Mouse (Mus musculus): ENCODE data around the gene Dpf2. TPM values are rescaled to one million over a fixed set of nuclear protein-coding genes. Genes with fewer than 3 reads are reported as not detected.

The Dpf2 gene
- polyA plus RNA-seq (2015; fragmentation: Nextera tagmentation; extraction: Ambion mirVana) = 164 and 179 TPM in 2 replicates

GRCm38 (mm10) chr19:5913007-5913719 lies at the start of gene Dpf2:
Gene Dpf2, minus strand, starts transcription at chr19:5913010.
- Histone ChIP-seq H3K27ac (peak within 1 kb of the TSS; percentile 91), H3K9ac (peak within 1 kb of the TSS; percentile 97), H3K4me3 (peak within 1 kb of the TSS; percentile 85), H3K9me3 (no peaks in the 10 kb centered on the region), H3K4me1 (peaks cover 34% of the 10 kb centered on the region), H3K36me3 (peaks cover 23% of the 10 kb centered on the region), H3K4me2 (peak within 1 kb of the TSS; percentile 74), H3K27me3 (no peaks in the 10 kb centered on the region)
- 0 out of 2 replicates have a peak, but pooled peaks have one; percentile 10 for ATAC-seq (ENCODE audit: insufficient number of reproducible peaks, insufficient read depth, low FRiP score, low TSS enrichment, low read depth)
- 21% methylated on average over 13 of the region's 13 CpGs for WGBS

- 91% methylated on average over 5 of the region's 5 CpGs for WGBS
- Histone ChIP-seq H3K4me1 (peaks cover 35% of the 10 kb centered on the region), H3K27ac (no peak overlapping the region), H3K9ac (no peak overlapping the region), H3K4me3 (no peak overlapping the region), H3K36me3 (peaks cover 69% of the 10 kb centered on the region), H3K9me3 (no peaks in the 10 kb centered on the region), H3K4me2 (no peak overlapping the region), H3K27me3 (no peaks in the 10 kb centered on the region)
- ATAC-seq (ENCODE audit: insufficient number of reproducible peaks, insufficient read depth, low FRiP score, low TSS enrichment, low read depth) = no peak
These were observed 44.6 kb upstream of the Dpf2 start for GRCm38 (mm10) chr19:5957371-5957770.

GRCm38 (mm10) chr19:5956685-5957084 lies 43.9 kb upstream of the Dpf2 start:
- no peaks in the 10 kb centered on the region for H3K9me3 ChIP-seq
- 21% methylated on average over 3 of the region's 3 CpGs for WGBS

GRCm38 (mm10) chr19:5955704-5956670 lies 43.2 kb upstream of the Dpf2 start:
- H3K9me3 ChIP-seq = no peaks in the 10 kb centered on the region
- peak overlapping the region; percentile 32 for H3K4me2 ChIP-seq
- peak overlapping the region; percentile 21; the same call in 1 of the 2 replicates for H3K9ac ChIP-seq
- peaks cover 31% of the 10 kb centered on the region for H3K4me1 ChIP-seq
- H3K4me3 ChIP-seq = no peak overlapping the region
- WGBS = 63% methylated on average over 28 of the region's 28 CpGs
- no peak for ATAC-seq (ENCODE audit: insufficient number of reproducible peaks, insufficient read depth, low FRiP score, low TSS enrichment, low read depth)
- peaks cover 76% of the 10 kb centered on the region for H3K36me3 ChIP-seq
- no peaks in the 10 kb centered on the region for H3K27me3 ChIP-seq
- H3K27ac ChIP-seq = peak overlapping the region; percentile 74

More at GRCm38 (mm10) chr19:5956685-5957084, 43.9 kb upstream of the Dpf2 start:
- Histone ChIP-seq H3K4me3 (no peak overlapping the region), H3K36me3 (peaks cover 76% of the 10 kb centered on the region), H3K4me2 (no peak overlapping the region), H3K27me3 (no peaks in the 10 kb centered on the region), H3K9ac (no peak overlapping the region), H3K27ac (peak overlapping the region; percentile 74; the same call in 1 of the 2 replicates), H3K4me1 (peaks cover 36% of the 10 kb centered on the region)
- no peak for ATAC-seq (ENCODE audit: insufficient number of reproducible peaks, insufficient read depth, low FRiP score, low TSS enrichment, low read depth)

- WGBS = 90% methylated on average over 10 of the region's 10 CpGs
- Histone ChIP-seq H3K4me1 (peaks cover 30% of the 10 kb centered on the region), H3K27me3 (no peaks in the 10 kb centered on the region), H3K27ac (no peak overlapping the region; the same call in 1 of the 2 replicates), H3K4me2 (no peak overlapping the region), H3K9me3 (no peaks in the 10 kb centered on the region), H3K9ac (0 out of 2 replicates have a peak overlapping the region, but pooled peaks have one; percentile 21), H3K36me3 (peaks cover 81% of the 10 kb centered on the region), H3K4me3 (no peak overlapping the region)
- no peak for ATAC-seq (ENCODE audit: insufficient number of reproducible peaks, insufficient read depth, low FRiP score, low TSS enrichment, low read depth)
These were observed 42.1 kb upstream of the Dpf2 start for GRCm38 (mm10) chr19:5954936-5955335.

GRCm38 (mm10) chr19:5954031-5954710 lies 41.4 kb upstream of the Dpf2 start:
- H3K4me2 ChIP-seq = no peak overlapping the region
- no peak overlapping the region for H3K27ac ChIP-seq
- 81% methylated on average over 22 of the region's 22 CpGs for WGBS
- H3K36me3 ChIP-seq = peaks cover 81% of the 10 kb centered on the region
- H3K4me3 ChIP-seq = no peak overlapping the region
- H3K27me3 ChIP-seq = no peaks in the 10 kb centered on the region
- H3K4me1 ChIP-seq = peaks cover 30% of the 10 kb centered on the region
- ATAC-seq (ENCODE audit: insufficient number of reproducible peaks, insufficient read depth, low FRiP score, low TSS enrichment, low read depth) = no peak
- no peaks in the 10 kb centered on the region for H3K9me3 ChIP-seq
- peak overlapping the region; percentile 21; the same call in 1 of the 2 replicates for H3K9ac ChIP-seq

- Histone ChIP-seq H3K9me3 (no peaks in the 10 kb centered on the region), H3K4me1 (peaks cover 30% of the 10 kb centered on the region), H3K36me3 (peaks cover 80% of the 10 kb centered on the region), H3K4me3 (no peak overlapping the region), H3K27ac (peak overlapping the region; percentile 74), H3K27me3 (no peaks in the 10 kb centered on the region), H3K4me2 (no peak overlapping the region), H3K9ac (no peak overlapping the region; the same call in 1 of the 2 replicates)
- 88% methylated on average over 19 of the region's 19 CpGs for WGBS
- no peak for ATAC-seq (ENCODE audit: insufficient number of reproducible peaks, insufficient read depth, low FRiP score, low TSS enrichment, low read depth)
These were observed 40.5 kb upstream of the Dpf2 start for GRCm38 (mm10) chr19:5953201-5953770.

GRCm38 (mm10) chr19:5952071-5952691 lies 39.4 kb upstream of the Dpf2 start:
- H3K4me3 ChIP-seq = no peak overlapping the region
- peaks cover 30% of the 10 kb centered on the region for H3K4me1 ChIP-seq
- H3K9ac ChIP-seq = peak overlapping the region; percentile 27; the same call in 1 of the 2 replicates
- peaks cover 85% of the 10 kb centered on the region for H3K36me3 ChIP-seq
- no peaks in the 10 kb centered on the region for H3K9me3 ChIP-seq
- H3K27me3 ChIP-seq = no peaks in the 10 kb centered on the region
- no peak for ATAC-seq (ENCODE audit: insufficient number of reproducible peaks, insufficient read depth, low FRiP score, low TSS enrichment, low read depth)
- 47% methylated on average over 13 of the region's 13 CpGs for WGBS
- H3K4me2 ChIP-seq = no peak overlapping the region
- H3K27ac ChIP-seq = peak overlapping the region; percentile 74

GRCm38 (mm10) chr19:5951631-5952030 lies 38.8 kb upstream of the Dpf2 start:
- Histone ChIP-seq H3K27me3 (no peaks in the 10 kb centered on the region), H3K27ac (peak overlapping the region; percentile 74; the same call in 1 of the 2 replicates), H3K9ac (0 out of 2 replicates have a peak overlapping the region, but pooled peaks have one; percentile 27), H3K9me3 (no peaks in the 10 kb centered on the region), H3K4me1 (peaks cover 30% of the 10 kb centered on the region), H3K36me3 (peaks cover 87% of the 10 kb centered on the region), H3K4me2 (no peak overlapping the region), H3K4me3 (no peak overlapping the region)
- WGBS = 86% methylated on average over 16 of the region's 16 CpGs
- no peak for ATAC-seq (ENCODE audit: insufficient number of reproducible peaks, insufficient read depth, low FRiP score, low TSS enrichment, low read depth)

- H3K36me3 ChIP-seq = peaks cover 90% of the 10 kb centered on the region
- 92% methylated on average over 11 of the region's 11 CpGs for WGBS
- ATAC-seq (ENCODE audit: insufficient number of reproducible peaks, insufficient read depth, low FRiP score, low TSS enrichment, low read depth) = no peak
These were observed 37.4 kb upstream of the Dpf2 start for GRCm38 (mm10) chr19:5950218-5950617.

More at GRCm38 (mm10) chr19:5950218-5950617, 37.4 kb upstream of the Dpf2 start:
- Histone ChIP-seq H3K27ac (no peak overlapping the region), H3K4me3 (no peak overlapping the region), H3K4me1 (peaks cover 25% of the 10 kb centered on the region), H3K9ac (no peak overlapping the region), H3K4me2 (no peak overlapping the region), H3K9me3 (no peaks in the 10 kb centered on the region), H3K27me3 (no peaks in the 10 kb centered on the region)

Data from embryonic facial prominence, embryonic 13.5 days (tissue).